ENCODE assay signal across 14 mouse cellular contexts in genomic region chr4:154392641-154393040, GRCm38 (mm10). TPM values are rescaled to one million over a fixed set of nuclear protein-coding genes. Genes with fewer than 3 reads are reported as not detected.
DNase-seq lines count a peak whose midpoint lies in the region; ATAC-seq and TF ChIP-seq lines count a peak whose summit lies in the region.
"Had no signal": no experiment of that assay in that cellular context is flagged by ENCODE, and none has a peak within 500 bp of the region (broad histone marks: within the 10 kb centered on the region; RNA-seq: fewer than 3 reads in every experiment).

No protein-coding gene starts in this region.

- no peaks in the 10 kb centered on the region for H3K9me3 ChIP-seq in neural tube, embryonic 15.5 days (replicated peaks)
- H3K9me3 ChIP-seq: liver, embryonic 13.5 days had no signal

- WGBS in neural tube, embryonic 15.5 days = 81% methylated on average over 1 of the region's 1 CpGs

- DNase-seq in gastrocnemius, adult 2 months = no peak
- DNase-seq in gastrocnemius, postnatal 36 days = no peak
- no peak for DNase-seq in layer of hippocampus, adult 2 months (ENCODE audit: low spot score in 2 of 2)
- DNase-seq in layer of hippocampus, adult 9-10 months (ENCODE audit: low spot score) = no peak
- peak; percentile 37 for DNase-seq in lung, postnatal 36 days
- DNase-seq in cerebellum, postnatal 4 days (ENCODE audit: low spot score in 2 of 2) = no peak
- DNase-seq: cerebellum, postnatal 14 days; kidney, postnatal 14 days; liver, embryonic 13.5 days had no signal

- peaks cover 10% of the 10 kb centered on the region; the same call in 1 of the 2 replicates for H3K27me3 ChIP-seq in neural tube, embryonic 15.5 days (replicated peaks)
- H3K27me3 ChIP-seq: liver, embryonic 13.5 days had no signal

- peak; percentile 35; the same call in 1 of the 2 replicates for TF ChIP-seq CTCF in gastrocnemius, adult 2 months (IDR thresholded peaks at IDR 0.05)
- TF ChIP-seq CTCF in layer of hippocampus, adult 2 months (conservative IDR thresholded peaks at IDR 0.05) = peak; percentile 65

- H3K36me3 ChIP-seq in neural tube, embryonic 15.5 days = no peaks in the 10 kb centered on the region
- H3K36me3 ChIP-seq: liver, embryonic 13.5 days had no signal

- ATAC-seq in common myeloid progenitor, adult 5-6 weeks (replicated peaks; ENCODE audit: low read depth, poor library complexity, severe bottlenecking) = 0 out of 2 replicates have a peak, but pooled peaks have one; percentile 34
- no peak for ATAC-seq in neural tube, embryonic 15.5 days (ENCODE audit: low FRiP score)

- no peak overlapping the region for H3K4me3 ChIP-seq in gastrocnemius, adult 2 months
- H3K4me3 ChIP-seq in layer of hippocampus, adult 2 months = no peak overlapping the region
- H3K4me3 ChIP-seq in neural tube, embryonic 15.5 days (replicated peaks) = no peak overlapping the region
- H3K4me3 ChIP-seq: liver, embryonic 13.5 days had no signal

- no peak overlapping the region for H3K9ac ChIP-seq in neural tube, embryonic 15.5 days (replicated peaks)
- H3K9ac ChIP-seq: liver, embryonic 13.5 days had no signal

- H3K27ac ChIP-seq in gastrocnemius, adult 2 months = no peak overlapping the region
- peak overlapping the region; percentile 87 for H3K27ac ChIP-seq in layer of hippocampus, adult 2 months
- H3K27ac ChIP-seq in neural tube, embryonic 15.5 days (replicated peaks) = no peak overlapping the region
- H3K27ac ChIP-seq: liver, embryonic 13.5 days had no signal

- peaks cover 45% of the 10 kb centered on the region for H3K4me1 ChIP-seq in neural tube, embryonic 15.5 days

- intact Hi-C loops in gastrocnemius, adult 2 months (cut with DNase I) = no loop called here
- intact Hi-C loops in gastrocnemius, postnatal 36 days (cut with DNase I) = no loop called here

- no peak overlapping the region for H3K4me2 ChIP-seq in neural tube, embryonic 15.5 days
- H3K4me2 ChIP-seq: liver, embryonic 13.5 days had no signal

RNA-seq across cellular contexts. Expression of gene B230104I21Rik, which starts 56.7 kb away (rescaled TPM):
- total RNA-seq in gastrocnemius, adult 2 months (2021) = not detected
- total RNA-seq in gastrocnemius, postnatal 36 days (2021) = not detected
- total RNA-seq in layer of hippocampus, adult 2 months (2021) = under 1 TPM in 1 of 2 experiments, not detected in 1; 0.56 TPM
- not detected in 2 replicates for total RNA-seq in common myeloid progenitor, adult 5-6 weeks (2017)
- not detected in 2 replicates for polyA plus RNA-seq in neural tube, embryonic 15.5 days (2015; fragmentation: Nextera tagmentation; extraction: Ambion mirVana)
- total RNA-seq: gastrocnemius, postnatal 4 days had no signal
- polyA plus RNA-seq: C2C12; liver, embryonic 13.5 days; stomach, embryonic 16.5 days had no signal
